Mouse (Mus musculus) ES-Bruce4 (cell line): ENCODE measurements around the gene Eqtn.

Source experiments
- CTCF ChIP-seq: IDR thresholded peaks from one replicate; pipeline ENCODE4 v1.8.1; 2011; ENCODE audit warnings: low read depth, low read length
- EP300 ChIP-seq: IDR thresholded peaks from 2 replicates; pipeline ENCODE4 v1.6.1; 2011; ENCODE audit warnings: low read depth, low read length; ENCODE audit not compliant: insufficient read depth
- POLR2A ChIP-seq: IDR thresholded peaks from one replicate; pipeline ENCODE4 v1.8.1; 2011; ENCODE audit warnings: low read length; ENCODE audit not compliant: insufficient read depth

GRCm38 (mm10) chr4:94941221-94941855 lies 12.7 kb upstream of the Eqtn start:
- no peak for TF ChIP-seq CTCF
- no peak for TF ChIP-seq POLR2A
- no peak for TF ChIP-seq EP300
